Mouse (Mus musculus) gastrocnemius, postnatal 4 days (tissue): Measurements from ENCODE around the gene Cdc6. TPM values are rescaled to one million over a fixed set of nuclear protein-coding genes. Genes with fewer than 3 reads are reported as not detected.

Experiments used
- DNase-seq, 2 experiments: peaks; one replicate each; pipeline ENCODE4 v3.0.0; 2021 to 2022; ENCODE audit warnings: low spot score in 2 of 2, mixed read lengths in 2 of 2
- total RNA-seq, 2 experiments: library from RNA; stranded (reverse); gene quantifications; 2 replicates each; pipeline ENCODE4 v1.2.3; 2021

The Cdc6 gene
- total RNA-seq, 2 experiments from 2014 or later, result 6.8 to 7.5 TPM

DNA sequence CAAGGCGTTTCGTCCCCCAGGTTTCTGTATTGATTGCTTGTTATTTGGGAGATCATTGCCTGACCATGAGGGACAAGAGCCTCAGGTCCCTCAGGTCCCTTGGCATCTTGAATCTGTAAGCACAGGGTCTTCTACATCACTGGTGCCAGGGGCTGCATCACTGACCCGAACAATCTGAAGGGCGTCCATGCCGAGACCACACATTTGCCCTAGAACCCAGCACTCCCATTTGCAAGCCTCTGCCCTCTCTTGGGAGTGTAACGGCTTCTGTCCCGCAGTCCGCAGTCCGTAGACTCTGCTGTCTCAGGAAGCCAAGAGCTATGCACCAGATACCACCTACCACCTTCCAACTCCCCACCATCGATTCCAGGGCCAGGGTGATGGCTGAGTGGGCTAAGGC is 48.7 kb downstream of the Cdc6 start:
- DNase-seq, result no peak

DNA sequence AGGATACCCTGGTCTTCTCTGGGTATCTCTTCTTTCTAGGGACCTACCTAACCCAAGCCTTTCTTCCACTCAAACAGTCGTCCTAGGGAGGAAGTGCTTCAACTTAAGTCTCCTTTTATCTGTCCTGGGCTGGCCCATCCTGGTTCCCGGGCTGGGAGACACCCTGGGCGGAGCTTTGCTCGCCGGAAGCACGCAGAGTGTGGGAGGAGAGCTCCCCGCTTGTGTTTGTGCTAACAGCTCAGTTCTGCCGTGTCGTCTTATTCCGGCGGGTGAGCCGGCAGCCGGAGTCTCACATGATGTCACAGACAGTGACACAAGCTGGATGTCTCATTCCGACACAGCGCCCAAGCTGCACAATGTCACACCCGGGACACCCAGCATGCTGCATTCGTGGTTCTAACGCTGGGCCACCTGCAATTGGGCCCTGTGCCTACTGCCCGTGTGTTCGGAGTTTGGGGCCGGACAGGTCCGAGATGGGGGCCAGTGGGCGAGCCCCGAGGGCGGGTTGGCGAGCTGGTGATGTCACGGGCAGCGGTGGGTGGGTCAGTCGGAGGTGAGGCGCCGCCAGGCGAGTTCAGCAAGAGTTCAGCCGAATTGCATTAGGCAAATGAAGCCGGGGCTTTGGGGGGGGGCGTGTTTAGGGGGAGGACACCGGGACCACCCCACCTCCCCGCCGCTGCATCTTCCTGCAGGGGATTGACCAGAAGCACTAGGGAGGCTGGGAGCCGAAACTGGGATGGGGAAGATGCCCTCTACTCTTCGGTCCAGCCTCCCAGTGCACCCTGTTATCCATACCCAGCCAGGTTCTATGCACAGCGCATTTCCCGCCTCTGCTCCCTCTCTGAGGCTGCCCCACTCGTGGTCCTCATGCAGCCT is 52.1 kb downstream of the Cdc6 start:
- DNase-seq, result peak; percentile 67 to 80

DNA sequence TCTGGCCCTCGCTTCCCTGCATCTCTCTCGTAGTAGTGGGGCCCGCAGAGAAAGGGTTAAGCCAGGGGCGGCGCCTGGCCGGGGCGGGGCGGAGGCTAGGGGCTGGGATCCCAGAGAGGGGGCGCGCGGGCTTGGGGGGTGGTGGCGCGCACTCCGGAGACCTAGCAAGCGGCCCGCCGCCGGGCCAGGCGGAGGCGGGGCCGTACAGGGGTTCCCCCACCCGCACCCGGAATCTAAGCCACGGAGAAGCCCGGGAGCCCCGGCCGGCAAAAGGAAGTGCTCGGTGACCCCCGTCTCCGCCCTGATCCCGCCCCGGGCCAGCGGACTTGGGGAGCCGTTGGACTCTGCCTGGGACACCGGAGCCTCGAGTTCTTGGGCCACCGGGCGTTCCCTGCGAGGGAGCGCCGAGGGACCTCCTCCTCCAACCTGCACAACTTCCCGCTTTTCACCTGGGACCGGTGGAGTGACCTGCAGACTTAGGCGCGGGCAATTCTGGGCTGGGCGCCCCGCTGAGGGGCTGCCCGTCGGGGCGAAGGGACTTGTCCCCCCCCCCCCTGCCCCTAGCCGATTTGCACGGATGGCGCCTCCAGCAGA is 52.8 kb downstream of the Cdc6 start:
- peak; percentile 76 to 84 for DNase-seq

DNA sequence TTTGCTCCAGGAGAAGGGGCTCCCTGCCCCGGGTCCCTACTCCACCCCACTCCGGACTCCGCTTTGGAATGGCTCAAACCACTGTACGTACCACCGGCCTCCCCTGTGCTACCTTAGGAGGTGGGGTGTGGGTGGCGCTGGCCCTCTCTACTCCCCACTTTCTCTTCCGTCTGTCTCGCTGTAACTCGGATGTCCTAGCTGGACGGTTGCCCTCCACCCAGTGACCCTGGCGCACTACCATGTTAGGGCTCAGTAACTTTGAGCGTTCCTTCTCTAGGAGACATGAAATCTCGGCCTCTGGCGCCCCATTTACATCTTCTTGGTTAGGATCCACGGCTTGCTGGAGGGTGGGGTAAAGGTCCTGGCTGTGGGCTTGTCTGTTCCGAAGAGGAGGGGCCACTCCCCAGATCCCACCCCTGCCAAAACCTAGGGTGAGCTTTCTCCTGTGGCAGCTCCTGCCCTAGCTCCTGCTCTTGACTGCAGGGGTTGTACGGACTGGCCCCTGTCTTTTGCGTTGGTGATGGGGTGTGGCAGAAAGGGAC is 53.5 kb downstream of the Cdc6 start:
- peak in 1 of 2 experiments; percentile 48 for DNase-seq

DNA sequence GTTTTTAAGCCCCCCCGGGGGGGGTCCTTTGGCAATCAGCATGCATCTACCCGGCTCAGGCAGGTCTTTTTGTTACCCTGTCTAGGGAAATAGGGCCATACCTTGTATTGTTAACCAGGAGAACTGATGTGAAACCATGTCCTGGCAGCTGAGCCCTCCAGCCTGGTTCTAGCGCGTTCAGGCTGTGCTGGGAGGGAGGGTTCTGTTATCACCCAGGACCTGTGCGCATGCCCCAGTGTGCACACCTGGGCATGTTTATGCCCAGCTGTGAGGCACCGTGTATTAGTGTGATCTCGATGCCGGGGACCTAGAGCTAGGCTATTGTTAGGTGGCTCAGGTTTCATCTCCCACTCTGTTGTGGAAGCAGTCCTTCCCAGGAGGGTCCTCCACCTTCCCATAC is 54.2 kb downstream of the Cdc6 start:
- no peak for DNase-seq

DNA sequence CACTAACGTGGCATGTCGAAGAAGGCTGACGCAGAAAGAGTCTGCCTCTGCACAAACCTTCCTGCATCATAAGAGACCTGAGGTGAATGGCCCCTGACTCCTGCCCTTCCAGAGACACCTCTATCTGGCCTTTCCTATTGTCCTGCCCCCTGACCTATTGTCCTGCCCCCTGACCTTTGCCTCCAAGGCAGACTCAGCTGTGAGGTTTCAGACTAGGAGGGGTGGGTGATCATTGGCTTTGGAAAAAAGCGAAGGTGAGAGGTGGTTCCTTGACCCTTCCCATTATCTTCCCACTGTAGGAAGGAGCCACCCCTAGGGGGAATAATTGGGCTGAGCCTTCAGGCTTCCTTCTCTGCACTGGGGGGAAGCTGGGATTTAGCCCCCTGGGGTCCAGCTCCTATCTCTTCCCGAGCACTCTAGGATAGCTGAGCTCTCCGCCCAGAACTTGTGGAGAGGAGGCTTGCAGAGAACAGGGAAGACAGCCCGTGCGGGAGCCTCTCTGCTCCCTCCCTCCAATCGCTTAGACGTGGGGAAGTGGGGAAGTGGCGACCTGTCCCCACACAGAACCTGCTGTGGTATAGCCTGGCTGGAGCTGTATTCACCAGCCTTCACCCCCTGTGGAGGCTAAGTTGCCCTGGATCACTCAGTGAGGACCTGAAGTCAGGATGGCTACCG is 55.0 kb downstream of the Cdc6 start:
- no peak for DNase-seq

DNA sequence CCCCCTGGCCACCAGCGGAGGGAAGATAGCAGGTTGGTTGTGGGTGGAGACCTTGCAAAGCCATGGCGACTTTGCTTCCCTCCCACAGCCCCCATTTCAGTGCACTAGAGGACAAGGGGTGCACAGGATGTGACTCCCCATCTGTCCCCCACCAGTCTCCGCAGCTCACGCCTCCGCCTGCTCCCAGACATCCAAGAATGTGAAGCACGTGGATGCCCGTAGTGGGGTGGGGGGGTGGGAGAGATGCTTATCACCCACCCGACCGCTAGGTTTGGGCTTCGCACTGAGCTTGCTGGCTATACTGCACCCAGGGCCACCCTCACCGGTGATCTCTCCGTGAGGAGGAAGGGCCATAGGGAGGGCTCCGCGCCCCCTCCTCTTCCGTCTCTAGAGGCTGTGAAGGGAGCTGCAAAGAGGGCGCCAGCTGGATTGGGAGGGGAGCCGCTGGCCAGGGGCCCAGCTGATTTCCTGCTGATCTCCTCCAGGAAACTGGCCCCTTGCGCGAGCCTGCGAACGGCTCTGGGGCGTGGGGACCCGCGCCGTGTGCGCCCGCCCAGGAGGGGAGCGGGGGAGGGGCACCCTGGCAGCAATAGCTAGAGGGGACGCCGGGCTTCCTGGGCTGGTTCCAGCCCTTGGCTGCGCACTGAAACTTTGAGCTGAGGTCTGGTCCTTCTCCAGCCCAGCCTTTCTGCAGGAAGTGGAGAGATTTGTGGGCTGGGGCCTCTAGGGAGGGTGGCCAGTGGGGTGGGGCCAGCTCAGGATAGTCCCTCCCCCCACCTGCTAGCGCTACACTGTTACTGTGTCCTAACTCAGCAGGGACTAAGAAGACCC is 55.8 kb downstream of the Cdc6 start:
- peak; percentile 79 to 89 for DNase-seq

DNA sequence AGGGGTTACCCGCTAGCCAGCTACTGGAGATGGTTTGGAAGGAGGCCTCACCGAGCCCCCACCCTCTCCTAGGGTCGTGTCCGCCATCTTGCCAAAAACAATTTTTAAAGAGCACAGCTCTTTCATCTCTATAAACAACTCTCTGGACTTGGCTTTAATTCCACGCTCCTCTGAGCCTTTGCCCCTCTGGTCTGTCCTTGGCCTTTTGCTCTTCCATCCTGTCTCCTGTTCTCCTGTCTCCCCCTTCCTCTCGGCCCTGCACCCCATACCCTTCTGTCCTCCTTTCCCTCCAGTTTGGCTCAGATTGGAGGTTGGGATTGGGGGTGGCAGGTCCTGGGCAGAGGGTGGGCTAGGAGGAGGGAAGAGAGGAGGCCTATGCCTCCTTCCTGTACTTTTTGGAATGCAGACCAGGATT is 56.6 kb downstream of the Cdc6 start:
- no peak for DNase-seq

DNA sequence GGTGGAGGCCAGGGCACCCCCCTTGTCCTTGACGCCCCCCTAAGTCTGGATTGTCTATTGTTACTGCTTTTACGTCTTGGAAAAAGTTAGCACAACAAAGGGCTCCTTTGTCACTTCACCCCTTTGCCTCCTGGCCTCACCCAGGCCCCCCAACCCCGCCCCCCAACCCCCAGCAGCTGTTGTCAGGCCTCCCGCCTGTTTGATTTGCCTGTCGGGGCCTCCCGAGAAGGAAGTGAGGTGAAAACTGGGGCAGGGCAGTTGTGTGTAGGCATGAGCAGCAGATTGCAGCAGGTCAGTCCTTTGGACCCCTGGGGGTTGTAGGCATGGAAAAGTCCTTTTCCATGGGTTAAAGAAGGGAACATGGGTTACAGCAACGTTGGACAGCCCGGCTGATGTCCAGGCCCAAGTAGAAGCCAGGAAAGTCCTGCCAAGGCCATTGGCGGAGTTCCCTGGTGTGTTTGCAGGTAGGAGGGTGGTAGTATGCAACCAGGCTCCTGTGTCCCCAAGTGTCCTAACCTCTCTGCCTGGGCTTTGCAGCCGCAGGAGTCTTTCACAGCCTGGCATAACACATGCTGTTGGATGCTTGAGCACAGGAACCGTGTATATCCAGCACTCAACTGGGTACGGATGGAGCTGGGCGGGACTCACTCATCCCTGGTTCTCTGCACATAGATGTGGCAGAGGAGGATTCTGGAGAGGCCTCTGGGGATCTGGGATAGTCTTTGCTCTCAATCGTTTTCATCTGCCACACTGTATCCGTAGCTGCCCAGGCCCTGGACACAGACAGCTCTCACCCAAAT is 57.2 kb downstream of the Cdc6 start:
- no peak for DNase-seq

DNA sequence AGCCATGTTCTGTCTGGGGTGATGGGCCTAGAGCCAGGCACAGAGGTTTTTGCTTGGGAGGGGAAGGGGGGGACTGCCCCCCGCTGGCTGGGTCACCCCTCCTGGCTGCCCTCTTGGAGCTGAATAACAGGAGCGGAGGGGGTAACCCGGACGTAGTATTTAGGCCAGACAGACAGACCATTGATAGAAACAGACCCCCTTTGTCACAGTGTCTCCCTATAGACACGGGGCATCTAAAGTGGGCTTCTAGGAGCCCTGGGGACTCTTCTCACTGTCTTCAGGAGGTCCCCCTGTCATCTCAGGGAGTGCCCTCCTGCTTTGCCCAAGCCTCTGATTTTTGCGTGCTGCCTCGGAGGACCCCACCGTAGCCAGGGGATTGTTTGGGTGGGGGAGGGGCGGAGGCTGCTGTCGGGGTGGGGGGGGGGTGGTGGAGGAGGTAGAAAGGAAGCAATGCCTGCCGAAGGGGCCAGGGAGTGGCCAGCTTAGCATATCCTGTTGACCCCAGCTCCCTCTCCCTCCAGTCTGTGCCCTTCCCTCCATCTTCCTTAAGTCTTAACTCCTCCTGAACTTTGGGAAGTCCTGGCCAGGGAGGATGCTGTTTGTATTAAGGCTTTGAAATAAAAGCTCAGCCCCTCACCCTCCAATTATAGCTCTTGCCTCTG is 57.9 kb downstream of the Cdc6 start:
- no peak for DNase-seq

DNA sequence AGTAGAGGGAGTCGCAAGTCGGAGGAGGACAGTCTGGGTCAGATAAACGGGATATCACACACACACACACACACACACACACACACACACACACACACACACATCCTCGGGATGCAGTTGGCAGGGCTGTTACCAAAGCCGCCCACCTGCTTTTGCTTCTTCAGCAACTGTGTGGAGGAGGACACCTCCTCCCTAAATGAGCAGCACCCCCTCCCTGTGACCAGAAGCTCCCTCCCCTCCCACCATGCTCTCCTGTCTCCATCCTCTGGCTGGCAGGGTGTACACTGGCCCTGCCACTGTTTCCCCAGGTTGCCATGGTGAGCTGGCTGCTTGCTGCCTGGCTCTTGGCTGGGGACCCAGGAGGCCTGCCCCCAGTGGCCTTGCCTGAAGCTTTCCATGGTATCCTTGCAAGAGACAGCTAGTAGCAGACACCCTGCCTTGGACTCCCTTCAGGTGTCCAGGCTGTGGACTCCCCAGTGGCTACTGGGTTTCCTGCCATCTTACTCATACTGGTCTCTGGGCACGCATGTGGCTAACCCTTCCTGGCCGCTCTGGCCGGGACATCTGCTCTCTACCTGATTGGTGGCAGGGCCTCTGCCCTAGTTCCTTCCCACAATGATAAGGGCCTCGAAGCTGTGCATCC is 59.0 kb downstream of the Cdc6 start:
- DNase-seq, result peak in 1 of 2 experiments; percentile 79

DNA sequence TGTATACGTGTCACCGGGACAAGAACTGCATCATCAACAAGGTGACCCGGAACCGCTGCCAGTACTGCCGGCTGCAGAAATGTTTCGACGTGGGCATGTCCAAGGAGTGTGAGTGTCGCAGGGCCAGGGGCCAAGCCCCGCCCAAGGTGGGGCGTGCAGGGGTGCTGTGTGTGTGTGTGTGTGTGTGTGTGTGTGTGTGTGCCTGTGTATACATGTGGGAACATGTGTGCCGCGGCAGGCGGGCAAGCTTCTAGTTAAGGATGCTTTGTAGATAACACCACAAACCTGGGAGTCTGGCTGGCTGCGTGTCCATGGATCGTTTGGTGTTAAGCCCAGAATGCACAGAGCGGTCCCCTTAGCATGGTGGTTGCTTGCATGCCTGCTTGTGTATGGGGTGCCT is 60.5 kb downstream of the Cdc6 start:
- peak in 1 of 2 experiments; percentile 20 for DNase-seq

DNA sequence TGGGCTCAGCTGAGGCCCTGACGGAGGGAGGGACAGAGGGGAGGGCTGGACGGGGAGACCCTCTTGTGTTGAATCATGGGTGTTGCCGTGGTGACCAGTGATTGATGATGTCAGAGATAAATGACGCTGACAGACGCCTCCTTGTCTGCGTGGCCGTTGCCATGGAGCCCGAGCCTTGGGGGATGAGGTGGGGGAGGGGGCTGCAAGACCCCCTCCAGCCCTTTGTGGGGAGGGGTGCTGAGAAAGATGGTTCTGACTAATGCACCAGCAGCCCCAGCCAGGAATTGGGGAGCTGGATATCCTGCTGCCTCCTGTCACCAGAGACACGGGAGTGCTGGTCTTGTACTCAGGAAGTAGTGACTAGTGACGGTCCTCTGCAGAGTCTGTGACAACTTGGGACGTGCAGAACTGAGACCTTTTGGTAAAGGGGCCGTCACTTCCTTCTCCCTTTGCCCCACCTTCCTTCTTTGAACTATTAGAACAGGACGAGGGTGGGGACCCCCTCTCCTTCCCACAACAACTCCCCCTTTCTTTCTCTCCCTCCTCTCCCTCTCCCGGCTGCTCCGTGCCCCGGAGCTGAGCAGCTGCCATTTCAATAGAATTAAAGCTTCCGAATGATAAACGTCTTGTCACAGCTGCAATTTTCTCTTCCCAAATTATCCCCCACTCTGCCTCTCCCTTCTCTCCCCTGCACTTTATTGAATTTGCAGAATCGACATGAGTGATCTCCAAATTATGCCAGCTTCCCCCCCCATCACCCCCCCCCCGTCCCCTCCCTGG is 61.3 kb downstream of the Cdc6 start:
- DNase-seq, result peak in 1 of 2 experiments; percentile 9

DNA sequence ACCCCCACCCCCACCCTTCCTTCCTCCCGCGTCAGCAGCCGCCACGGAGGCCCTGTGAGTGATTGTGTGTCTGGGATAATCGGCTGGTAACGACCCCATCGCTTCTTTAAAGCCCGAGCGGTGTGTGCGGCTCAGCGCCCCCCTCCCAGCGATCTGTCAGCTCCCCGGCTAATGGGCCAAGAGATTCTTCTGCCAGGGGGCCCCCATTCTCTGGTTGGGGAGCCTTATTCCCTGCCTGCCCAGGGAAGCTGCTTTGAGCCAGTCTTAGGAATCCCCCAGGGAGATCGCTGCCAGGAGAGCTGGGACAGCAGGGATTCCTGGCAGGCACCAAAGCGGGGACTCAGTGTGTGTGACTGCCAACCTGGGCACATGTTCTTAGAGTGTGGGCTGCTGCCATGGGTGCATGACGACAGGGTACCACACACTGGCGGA is 61.9 kb downstream of the Cdc6 start:
- DNase-seq, result peak in 1 of 2 experiments; percentile 40

DNA sequence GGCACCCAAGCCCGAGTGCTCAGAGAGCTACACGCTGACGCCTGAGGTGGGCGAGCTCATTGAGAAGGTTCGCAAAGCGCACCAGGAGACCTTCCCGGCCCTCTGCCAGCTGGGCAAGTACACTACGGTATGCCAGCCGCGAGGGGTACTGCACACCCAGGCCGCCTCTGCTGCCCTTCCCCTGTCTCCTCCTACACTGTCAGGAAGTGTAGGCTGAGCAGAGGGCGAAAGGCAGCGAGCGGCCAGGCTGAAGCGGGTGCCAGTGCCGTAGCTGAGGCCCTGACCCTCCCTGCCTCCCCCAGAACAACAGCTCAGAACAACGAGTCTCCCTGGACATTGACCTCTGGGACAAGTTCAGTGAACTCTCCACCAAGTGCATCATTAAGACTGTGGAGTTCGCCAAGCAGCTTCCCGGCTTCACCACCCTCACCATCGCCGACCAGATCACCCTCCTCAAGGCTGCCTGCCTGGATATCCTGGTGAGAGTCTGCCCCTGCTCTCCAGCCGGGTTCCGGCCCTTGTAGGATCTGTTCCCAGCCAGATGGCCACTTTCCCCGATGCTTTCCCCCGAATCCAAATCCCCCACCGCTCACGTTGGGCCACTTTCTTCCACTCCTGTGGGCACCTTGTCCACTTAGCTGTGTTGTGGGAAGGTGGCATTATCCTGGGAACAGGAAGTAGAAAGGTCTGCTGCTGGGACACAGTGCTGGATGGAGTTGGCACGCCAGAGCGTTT is 62.8 kb downstream of the Cdc6 start:
- peak in 1 of 2 experiments; percentile 21 for DNase-seq

DNA sequence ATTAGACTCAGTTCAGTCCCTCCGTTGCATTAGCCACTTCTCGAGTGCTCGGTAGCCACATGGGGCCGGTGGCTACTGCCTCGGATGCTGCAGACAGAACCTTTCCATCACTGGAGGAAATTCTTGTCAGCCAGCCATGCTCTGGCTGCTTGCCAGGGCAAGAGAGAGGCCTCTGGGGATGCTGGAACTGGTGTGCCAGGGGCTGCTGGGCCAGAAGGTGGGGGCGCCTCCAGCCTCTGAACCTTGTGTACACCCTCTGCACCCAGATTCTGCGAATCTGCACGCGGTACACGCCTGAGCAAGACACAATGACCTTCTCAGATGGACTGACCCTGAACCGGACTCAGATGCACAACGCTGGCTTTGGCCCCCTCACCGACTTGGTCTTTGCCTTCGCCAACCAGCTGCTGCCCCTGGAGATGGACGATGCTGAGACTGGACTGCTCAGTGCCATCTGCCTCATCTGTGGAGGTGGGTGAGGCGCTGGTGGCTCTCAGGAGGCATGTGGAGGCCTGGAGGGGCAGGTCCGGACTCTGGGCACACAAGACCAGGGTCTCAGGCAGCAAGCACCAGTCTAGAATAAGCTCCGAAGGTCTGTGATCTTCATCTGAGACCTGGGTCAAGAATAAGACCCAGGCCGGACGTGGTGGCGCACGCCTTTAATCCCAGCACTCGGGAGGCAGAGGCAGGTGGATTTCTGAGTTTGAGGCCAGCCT is 63.9 kb downstream of the Cdc6 start:
- DNase-seq, result peak in 1 of 2 experiments; percentile 68

DNA sequence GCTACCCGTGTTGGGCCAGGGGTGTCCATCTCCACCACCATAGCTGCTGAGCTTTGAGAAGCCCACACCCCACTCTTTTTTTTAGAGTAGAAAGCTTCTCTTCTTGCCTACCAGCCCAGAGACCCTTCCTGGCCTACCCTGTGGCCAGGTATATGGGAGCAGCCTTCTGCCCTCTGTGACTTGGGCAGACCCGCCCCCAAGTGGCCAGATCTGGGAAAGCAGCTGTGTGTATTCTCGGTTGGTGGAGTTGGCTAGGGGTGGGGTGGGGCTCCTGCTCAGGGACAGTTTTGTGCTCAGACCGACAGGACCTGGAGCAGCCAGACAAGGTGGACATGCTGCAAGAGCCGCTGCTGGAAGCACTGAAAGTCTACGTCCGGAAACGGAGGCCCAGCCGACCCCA is 64.6 kb downstream of the Cdc6 start:
- DNase-seq, result peak; percentile 76 to 84
